Mouse (Mus musculus) erythroblast, embryonic 14.5 days (primary cell): ENCODE results near the gene Cops4. TPM values are rescaled to one million over a fixed set of nuclear protein-coding genes. Genes with fewer than 3 reads are reported as not detected.

Experiments used
- H3K27me3 ChIP-seq: 2 replicates; pipeline ENCODE4 v1.6.1; 2012; ENCODE audit warnings: inconsistent platforms; ENCODE audit not compliant: control insufficient read depth
- H3K36me3 ChIP-seq: 2 replicates; pipeline ENCODE4 v1.6.1; 2012; ENCODE audit warnings: mild to moderate bottlenecking, inconsistent platforms; ENCODE audit not compliant: control insufficient read depth
- H3K4me1 ChIP-seq: 2 replicates; pipeline ENCODE4 v1.6.1; 2012; ENCODE audit warnings: inconsistent platforms; ENCODE audit not compliant: control insufficient read depth
- H3K4me3 ChIP-seq: replicated peaks from 2 replicates; pipeline ENCODE3; 2012; ENCODE audit warnings: moderate library complexity, mild to moderate bottlenecking, inconsistent platforms
- H3K9me3 ChIP-seq: 2 replicates; pipeline ENCODE4 v1.6.1; 2012; ENCODE audit warnings: low read length, inconsistent platforms, mixed read lengths; ENCODE audit not compliant: control insufficient read depth
- GATA1 ChIP-seq: IDR thresholded peaks from 2 replicates; pipeline ENCODE4 v1.6.1; 2012; ENCODE audit warnings: low read length, inconsistent platforms, mixed read lengths
- TAL1 ChIP-seq: IDR thresholded peaks from 3 replicates; pipeline ENCODE4 v1.6.1; 2012; ENCODE audit warnings: low read length, inconsistent platforms, mixed read lengths
- polyA plus RNA-seq: library from polyadenylated mRNA; stranded (reverse); fragments of >175 nt; gene quantifications from 2 replicates; pipeline ENCODE4 v1.2.3, GENCODE M21; 2012

Gene Cops4
- polyA plus RNA-seq, 1 experiment: 0.84 TPM

GRCm38 (mm10) chr5:100582435-100582826 is 64.3 kb downstream of the Cops4 start:
- no peaks in the 10 kb centered on the region for H3K27me3 ChIP-seq
- no peaks in the 10 kb centered on the region for H3K36me3 ChIP-seq
- H3K4me1 ChIP-seq: no peaks in the 10 kb centered on the region
- TF ChIP-seq TAL1: no peak
- no peak for TF ChIP-seq GATA1
- no peak overlapping the region for H3K4me3 ChIP-seq
- no peaks in the 10 kb centered on the region for H3K9me3 ChIP-seq

DNA sequence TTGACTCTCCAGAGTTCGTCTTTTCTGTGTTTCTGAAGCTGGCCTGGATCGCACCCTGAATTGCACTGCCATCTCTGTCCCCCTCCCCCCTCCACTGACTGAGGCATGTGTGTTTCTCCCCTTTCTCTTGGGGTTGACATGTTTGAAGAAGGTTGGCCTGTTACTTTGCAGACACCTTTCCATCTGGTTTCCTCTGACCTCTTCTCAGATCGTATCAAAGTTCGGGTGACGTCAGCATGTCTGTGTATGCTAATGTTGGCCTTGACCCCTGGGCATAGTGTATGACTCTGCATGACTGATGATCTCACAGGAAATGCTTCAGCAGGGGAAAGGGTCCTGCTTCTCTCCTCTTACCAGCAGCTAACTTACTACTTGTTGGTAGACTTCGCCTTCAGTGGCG is 65.0 kb downstream of the Cops4 start:
- no peak overlapping the region for H3K4me3 ChIP-seq
- H3K27me3 ChIP-seq: no peaks in the 10 kb centered on the region
- H3K4me1 ChIP-seq: no peaks in the 10 kb centered on the region
- no peaks in the 10 kb centered on the region for H3K9me3 ChIP-seq
- TF ChIP-seq TAL1 (no peak), GATA1 (no peak)
- no peaks in the 10 kb centered on the region for H3K36me3 ChIP-seq

- H3K36me3 ChIP-seq: no peaks in the 10 kb centered on the region
- H3K4me1 ChIP-seq: no peaks in the 10 kb centered on the region
Measured at GRCm38 (mm10) chr5:100585206-100585644, 67.1 kb downstream of the Cops4 start.

DNA sequence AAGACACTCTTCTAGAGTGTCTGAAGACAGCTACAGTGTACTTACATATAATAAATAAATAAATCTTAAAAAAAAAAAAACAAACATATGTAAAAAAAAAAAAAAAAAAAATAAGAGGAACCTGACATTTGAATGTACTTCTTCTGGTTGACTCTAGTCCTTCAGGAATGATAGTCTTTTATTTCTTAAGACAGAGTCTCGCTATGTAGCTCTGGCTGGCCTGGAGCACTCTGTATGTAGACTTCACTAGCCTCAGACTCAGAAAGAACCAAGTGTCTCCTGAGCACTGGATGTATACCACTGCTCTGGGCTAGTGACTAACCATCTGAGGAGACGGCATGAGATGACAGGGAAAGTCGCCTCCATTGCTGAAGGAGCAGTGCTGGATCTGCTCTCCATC is 67.5 kb downstream of the Cops4 start:
- Histone ChIP-seq H3K27me3 (no peaks in the 10 kb centered on the region), H3K36me3 (no peaks in the 10 kb centered on the region), H3K4me3 (no peak overlapping the region), H3K4me1 (no peaks in the 10 kb centered on the region), H3K9me3 (no peaks in the 10 kb centered on the region)
- TF ChIP-seq GATA1 (no peak), TAL1 (no peak)

More at GRCm38 (mm10) chr5:100585206-100585644, 67.1 kb downstream of the Cops4 start:
- Histone ChIP-seq H3K27me3 (no peaks in the 10 kb centered on the region), H3K4me3 (no peak overlapping the region), H3K9me3 (no peaks in the 10 kb centered on the region)
- TF ChIP-seq GATA1 (no peak), TAL1 (no peak)

DNA sequence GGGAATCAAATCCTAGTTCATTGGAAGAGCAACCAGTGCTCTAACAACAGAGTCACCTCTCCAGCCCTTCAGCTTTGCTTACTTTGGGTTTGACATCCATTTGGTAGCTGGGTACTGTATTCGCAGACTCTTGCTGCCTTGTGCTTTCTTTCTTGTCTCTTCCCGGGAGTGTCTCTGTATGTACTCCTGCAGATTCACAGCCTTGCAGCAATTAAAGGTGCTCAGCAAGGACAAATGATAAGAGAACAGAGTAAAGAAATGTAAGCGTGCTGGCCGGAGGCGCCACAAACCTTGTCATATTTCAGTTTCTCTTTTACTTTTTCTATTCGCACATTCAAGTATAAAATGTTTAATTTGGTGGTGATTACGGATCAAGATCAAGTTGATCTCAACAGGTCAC is 69.0 kb downstream of the Cops4 start:
- Histone ChIP-seq H3K4me3 (no peak overlapping the region), H3K27me3 (no peaks in the 10 kb centered on the region), H3K4me1 (no peaks in the 10 kb centered on the region), H3K9me3 (no peaks in the 10 kb centered on the region), H3K36me3 (no peaks in the 10 kb centered on the region)
- no peak for TF ChIP-seq GATA1
- TF ChIP-seq TAL1: no peak

DNA sequence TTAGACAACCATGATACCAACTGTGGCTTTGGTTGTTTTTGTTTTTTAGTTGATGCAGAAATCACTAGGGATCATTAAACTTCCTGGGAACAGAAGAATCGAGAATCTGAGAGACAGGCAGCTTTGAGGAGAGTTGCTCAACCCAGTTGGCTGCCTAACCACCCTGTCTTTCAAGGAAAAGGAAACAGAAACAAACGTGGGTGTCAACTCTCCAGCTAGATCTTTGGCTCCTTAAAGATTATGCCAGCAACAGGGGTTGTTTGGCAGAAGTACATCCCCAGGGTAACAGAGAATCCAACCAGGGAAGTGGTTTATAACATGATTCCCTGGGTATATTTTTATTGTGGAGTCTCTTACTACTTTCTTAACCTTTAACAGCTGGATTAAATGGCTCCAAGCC is 69.5 kb downstream of the Cops4 start:
- H3K9me3 ChIP-seq: no peaks in the 10 kb centered on the region
- H3K27me3 ChIP-seq: no peaks in the 10 kb centered on the region
- TF ChIP-seq GATA1 (no peak), TAL1 (no peak)
- H3K36me3 ChIP-seq: no peaks in the 10 kb centered on the region
- H3K4me3 ChIP-seq: no peak overlapping the region
- no peaks in the 10 kb centered on the region for H3K4me1 ChIP-seq

DNA sequence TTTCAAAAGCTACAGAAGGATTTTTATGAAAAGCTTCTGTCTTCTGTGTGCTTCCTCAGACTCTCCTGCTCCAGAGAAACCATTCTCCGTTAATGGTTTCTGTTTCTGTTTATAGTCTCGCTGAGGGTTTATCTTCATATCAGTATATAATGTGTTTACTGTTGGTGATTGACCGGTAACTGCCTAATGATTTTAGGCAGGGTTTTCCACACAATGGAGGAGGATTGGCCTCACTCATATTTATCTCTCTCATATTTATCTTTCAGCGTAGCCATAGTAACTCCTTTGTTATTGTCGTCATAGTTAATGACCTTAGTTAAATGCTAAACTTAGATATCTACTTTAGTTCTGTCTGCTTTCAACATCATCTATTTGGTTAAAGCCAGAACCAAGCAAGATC is 72.4 kb downstream of the Cops4 start:
- H3K27me3 ChIP-seq: no peaks in the 10 kb centered on the region
- TF ChIP-seq TAL1 (no peak), GATA1 (no peak)
- no peak overlapping the region for H3K4me3 ChIP-seq
- H3K4me1 ChIP-seq: no peaks in the 10 kb centered on the region
- H3K36me3 ChIP-seq: no peaks in the 10 kb centered on the region
- H3K9me3 ChIP-seq: peaks cover 3% of the 10 kb centered on the region; the same call in 1 of the 2 replicates

GRCm38 (mm10) chr5:100594803-100595467 is 76.8 kb downstream of the Cops4 start:
- Histone ChIP-seq H3K4me1 (peaks cover 3% of the 10 kb centered on the region; the same call in 1 of the 2 replicates), H3K36me3 (no peaks in the 10 kb centered on the region), H3K4me3 (no peak overlapping the region)

DNA sequence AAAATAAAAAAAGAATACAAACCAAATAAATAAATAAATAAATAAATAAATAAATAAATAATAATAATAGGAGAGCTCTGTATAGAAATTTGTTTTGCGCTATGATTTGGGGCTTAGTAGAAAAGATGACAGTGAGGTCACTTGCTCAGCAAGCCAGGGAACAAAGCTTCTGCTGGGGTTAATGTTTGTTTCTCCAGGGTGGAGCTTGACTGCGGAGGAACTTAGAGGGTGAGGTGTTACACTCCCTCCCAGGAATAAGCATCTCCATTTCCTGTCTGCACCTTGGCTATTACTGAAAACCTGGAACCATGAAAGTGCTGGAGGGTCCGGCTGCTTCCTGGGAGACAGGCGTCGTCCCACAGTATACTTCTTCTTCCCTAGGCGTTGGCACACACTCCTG is 77.9 kb downstream of the Cops4 start:
- Histone ChIP-seq H3K4me1 (peaks cover 3% of the 10 kb centered on the region; the same call in 1 of the 2 replicates), H3K36me3 (no peaks in the 10 kb centered on the region), H3K9me3 (peaks cover 3% of the 10 kb centered on the region; the same call in 1 of the 2 replicates), H3K4me3 (no peak overlapping the region), H3K27me3 (no peaks in the 10 kb centered on the region)
- no peak for TF ChIP-seq TAL1
- TF ChIP-seq GATA1: no peak

More at GRCm38 (mm10) chr5:100594803-100595467, 76.8 kb downstream of the Cops4 start:
- TF ChIP-seq GATA1 (no peak), TAL1 (no peak)
- H3K9me3 ChIP-seq: peaks cover 3% of the 10 kb centered on the region; the same call in 1 of the 2 replicates
- no peaks in the 10 kb centered on the region for H3K27me3 ChIP-seq

Other genes starting within 250 kb of the Cops4 start
- gene Sec31a, start 102.1 kb upstream of the Cops4 start, polyA plus RNA-seq: 1.6 and 1.7 TPM in 2 replicates
- 0.10 and 0.25 TPM in 2 replicates for gene Lin54, start 17.7 kb upstream of the Cops4 start, polyA plus RNA-seq
- gene Plac8, start 53.9 kb downstream of the Cops4 start, polyA plus RNA-seq: 0.08 TPM in 1 of 2 replicates, not detected in the other
- 1.8 and 2.0 TPM in 2 replicates for gene Coq2, start 156.8 kb downstream of the Cops4 start, polyA plus RNA-seq
- gene Hpse, start 201.4 kb downstream of the Cops4 start, polyA plus RNA-seq: not detected in 2 replicates